Mouse (Mus musculus): Measurements from ENCODE around the gene Pafah1b3. TPM values are rescaled to one million over a fixed set of nuclear protein-coding genes. Genes with fewer than 3 reads are reported as not detected.
A peak's percentile ranks its signal among the peaks of the same experiment; 100 is the strongest.

Gene Pafah1b3
- polyA plus RNA-seq, 1 experiment = 62.9 TPM

DNA sequence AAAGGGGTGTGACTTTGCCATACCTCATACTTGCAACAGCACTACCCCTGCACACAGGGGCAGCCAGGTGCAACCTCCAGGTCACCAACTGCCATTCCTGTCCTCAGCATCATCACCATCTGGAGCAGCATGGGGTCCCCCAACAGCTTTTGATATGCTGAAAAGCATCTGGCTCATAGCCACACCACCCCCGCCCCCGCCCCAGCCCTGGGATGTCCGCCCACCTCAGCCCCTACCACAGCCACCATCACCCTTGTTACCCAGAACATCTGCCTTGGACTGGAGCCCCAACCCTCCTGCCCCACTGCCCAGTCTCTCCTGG, 5.9 kb upstream of the Pafah1b3 start:
- DNase-seq (ENCODE audit: low read depth in 1 of 2, low spot score in 2 of 2) = no peak
- TF ChIP-seq CTCF (IDR thresholded peaks at IDR 0.05; ENCODE audit: extremely low read depth, insufficient read depth, insufficient read length, insufficient replicate concordance) = no peak
- Histone ChIP-seq H3K4me1 (ENCODE audit: control insufficient read depth, insufficient read depth, insufficient read length) (peaks cover 6% of the 10 kb centered on the region), H3K36me3 (ENCODE audit: control insufficient read depth, insufficient read depth, low read length) (no peaks in the 10 kb centered on the region), H3K4me3 (ENCODE audit: extremely low read depth, insufficient read depth, insufficient read length) (no peak overlapping the region), H3K27me3 (ENCODE audit: control insufficient read depth, insufficient read depth, low read length) (peaks cover 10% of the 10 kb centered on the region; the same call in 1 of the 2 replicates), H3K27ac (ENCODE audit: insufficient read depth, low read length) (no peak overlapping the region)
- WGBS = 96% methylated on average over 3 of the region's 3 CpGs

DNA sequence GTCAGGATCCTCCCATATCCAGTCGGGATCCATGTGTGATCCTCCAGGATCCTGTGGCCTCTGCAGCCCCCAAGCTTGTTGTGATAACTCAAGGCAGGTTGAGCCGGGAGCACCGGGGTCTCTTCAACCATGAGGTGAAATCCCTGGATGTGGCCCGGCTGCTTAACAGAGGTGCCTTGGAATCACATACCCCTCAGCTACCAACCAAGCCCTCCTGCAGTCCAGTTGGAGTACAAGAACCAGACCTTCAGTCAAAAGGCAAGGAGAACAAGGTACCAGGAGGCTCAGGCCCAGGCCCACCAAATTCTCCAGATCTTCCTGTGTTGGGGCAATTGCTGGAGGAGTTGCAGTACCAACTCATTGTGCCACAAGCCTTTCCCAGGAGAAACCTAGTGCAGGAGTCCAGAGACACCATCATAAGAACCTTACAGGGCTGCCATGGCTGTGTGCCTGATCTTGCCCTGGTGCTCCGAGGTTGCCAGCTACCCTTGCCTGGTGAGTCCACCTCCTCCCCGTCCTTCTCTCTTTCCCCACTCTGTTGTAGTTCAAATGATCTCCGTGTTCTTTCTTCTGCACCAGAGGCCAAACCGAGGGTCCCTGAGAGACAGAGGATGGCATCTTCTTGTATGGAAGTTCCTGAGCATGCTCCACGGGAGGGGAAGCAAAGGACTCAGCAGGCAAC, 5.4 kb upstream of the Pafah1b3 start:
- Histone ChIP-seq H3K36me3 (ENCODE audit: control insufficient read depth, insufficient read depth, low read length) (no peaks in the 10 kb centered on the region), H3K27me3 (ENCODE audit: control insufficient read depth, insufficient read depth, low read length) (peaks cover 10% of the 10 kb centered on the region; the same call in 1 of the 2 replicates), H3K4me1 (ENCODE audit: control insufficient read depth, insufficient read depth, insufficient read length) (peaks cover 7% of the 10 kb centered on the region), H3K4me3 (ENCODE audit: extremely low read depth, insufficient read depth, insufficient read length) (no peak overlapping the region), H3K27ac (ENCODE audit: insufficient read depth, low read length) (no peak overlapping the region)
- no peak for TF ChIP-seq POLR2A (IDR thresholded peaks at IDR 0.05; ENCODE audit: low read depth, low read length)
- no peak for TF ChIP-seq CTCF (IDR thresholded peaks at IDR 0.05; ENCODE audit: extremely low read depth, insufficient read depth, insufficient read length, insufficient replicate concordance)
- DNase-seq (ENCODE audit: low read depth in 1 of 2, low spot score in 2 of 2) = no peak
- WGBS = 72% methylated on average over 9 of the region's 9 CpGs

DNA sequence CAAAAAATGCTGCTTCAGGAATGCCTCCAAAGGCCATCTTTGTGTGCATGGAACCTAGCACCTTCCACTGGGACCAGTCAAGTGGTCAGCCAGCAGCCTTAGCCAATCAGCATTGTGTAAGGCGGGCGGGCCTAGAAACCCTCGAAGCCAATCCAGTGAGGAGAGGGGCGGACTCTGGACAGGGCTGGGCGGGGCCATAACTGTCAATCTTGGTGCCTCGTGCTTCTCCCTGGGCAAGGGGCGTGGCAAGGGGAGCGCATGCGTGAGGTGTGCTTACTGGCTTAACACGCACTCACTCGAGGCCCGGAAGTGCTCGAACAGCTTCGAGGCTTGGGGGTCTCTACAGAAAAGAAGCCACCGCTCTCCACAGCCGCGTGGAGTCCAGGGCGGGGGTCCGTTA, 3.3 kb upstream of the Pafah1b3 start, which contains the start of gene Prr19:
TSS of gene Prr19 (plus strand) at position 349 of the 400 bp plus-strand sequence.
- Histone ChIP-seq H3K27me3 (ENCODE audit: control insufficient read depth, insufficient read depth, low read length) (peaks cover 6% of the 10 kb centered on the region; the same call in 1 of the 2 replicates), H3K27ac (ENCODE audit: insufficient read depth, low read length) (no peak within 1 kb of the TSS), H3K36me3 (ENCODE audit: control insufficient read depth, insufficient read depth, low read length) (no peaks in the 10 kb centered on the region), H3K4me1 (ENCODE audit: control insufficient read depth, insufficient read depth, insufficient read length) (peaks cover 10% of the 10 kb centered on the region), H3K4me3 (ENCODE audit: extremely low read depth, insufficient read depth, insufficient read length) (no peak within 1 kb of the TSS)
- no peak for TF ChIP-seq POLR2A (IDR thresholded peaks at IDR 0.05; ENCODE audit: low read depth, low read length)
- TF ChIP-seq CTCF (IDR thresholded peaks at IDR 0.05; ENCODE audit: extremely low read depth, insufficient read depth, insufficient read length, insufficient replicate concordance) = no peak
- WGBS = 79% methylated on average over 19 of the region's 19 CpGs
- no peak for DNase-seq (ENCODE audit: low read depth in 1 of 2, low spot score in 2 of 2)

DNA sequence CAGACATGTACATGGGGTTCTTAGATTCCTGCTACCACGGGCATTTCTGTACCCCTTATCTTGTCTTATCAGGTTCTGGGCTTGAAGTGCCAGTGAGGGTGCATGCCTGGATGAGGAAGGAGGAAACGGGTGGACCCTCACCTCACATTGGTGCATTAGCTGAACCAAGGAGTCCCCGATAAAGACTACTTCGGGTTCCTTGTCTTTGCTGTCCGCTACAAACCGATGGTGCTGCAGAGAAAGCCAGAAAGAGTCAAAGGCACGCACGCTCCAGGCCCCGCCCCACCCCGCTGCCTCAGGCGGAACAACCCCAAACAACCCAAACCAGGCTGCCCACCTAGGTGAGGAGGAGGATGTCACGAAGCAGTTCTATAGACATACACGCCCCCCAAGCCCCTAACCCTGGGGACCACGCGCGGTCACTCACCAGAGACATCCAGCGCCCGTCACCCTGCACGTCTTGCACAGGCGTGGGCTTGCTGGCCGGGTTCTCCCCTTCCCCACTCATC, 787 bp downstream of the Pafah1b3 start:
- no peak for TF ChIP-seq POLR2A (IDR thresholded peaks at IDR 0.05; ENCODE audit: low read depth, low read length)
- no peak for TF ChIP-seq CTCF (IDR thresholded peaks at IDR 0.05; ENCODE audit: extremely low read depth, insufficient read depth, insufficient read length, insufficient replicate concordance)
- peaks cover 13% of the 10 kb centered on the region for H3K36me3 ChIP-seq (ENCODE audit: control insufficient read depth, insufficient read depth, low read length)
- 2% methylated on average over 21 of the region's 21 CpGs for WGBS
- H3K4me1 ChIP-seq (ENCODE audit: control insufficient read depth, insufficient read depth, insufficient read length) = peaks cover 9% of the 10 kb centered on the region
- H3K27ac ChIP-seq (ENCODE audit: insufficient read depth, low read length) = peak overlapping the region; percentile 86
- H3K4me3 ChIP-seq (ENCODE audit: extremely low read depth, insufficient read depth, insufficient read length) = peak overlapping the region; percentile 71
- no peaks in the 10 kb centered on the region for H3K27me3 ChIP-seq (ENCODE audit: control insufficient read depth, insufficient read depth, low read length)
- peak in 1 of 2 experiments; percentile 51 for DNase-seq (ENCODE audit: low read depth in 1 of 2, low spot score in 2 of 2)

DNA sequence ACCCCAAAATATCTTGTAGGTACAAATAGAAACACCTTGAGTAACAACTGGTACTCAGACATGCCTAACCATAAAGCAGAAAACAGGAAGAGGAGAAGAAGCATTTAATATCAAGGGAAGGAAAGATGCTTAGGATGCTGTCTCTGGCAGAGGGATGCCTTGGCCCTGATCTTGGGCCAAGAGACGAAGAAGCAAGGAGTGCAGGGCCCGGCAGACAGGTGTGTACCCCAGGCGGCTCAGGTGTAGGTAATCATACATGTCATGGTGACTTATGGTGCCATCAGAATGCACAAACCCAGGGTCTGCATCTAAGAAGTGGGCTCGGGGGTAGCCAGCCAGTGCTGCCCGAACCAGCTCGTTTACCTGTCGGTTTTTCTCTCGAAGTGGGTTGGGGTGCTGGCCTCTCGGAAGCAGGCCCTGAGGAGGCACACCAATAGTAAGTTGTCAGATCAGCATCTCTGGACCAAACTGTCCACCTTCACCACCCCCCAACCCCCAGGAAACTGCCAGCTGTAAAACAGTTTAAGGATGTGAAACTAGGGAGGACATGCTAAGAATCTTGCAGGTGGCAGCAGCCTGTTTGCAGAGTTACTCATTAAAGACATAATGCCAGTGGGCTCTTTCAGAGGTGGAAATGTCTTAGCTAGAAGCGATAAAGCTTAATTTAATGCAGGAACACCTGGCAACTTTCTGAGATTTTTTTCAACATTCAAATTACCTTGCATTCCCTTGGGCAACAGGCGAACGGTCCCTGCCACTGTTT, 2.6 kb downstream of the Pafah1b3 start:
- DNase-seq (ENCODE audit: low read depth in 1 of 2, low spot score in 2 of 2) = no peak
- peaks cover 28% of the 10 kb centered on the region for H3K36me3 ChIP-seq (ENCODE audit: control insufficient read depth, insufficient read depth, low read length)
- TF ChIP-seq POLR2A (IDR thresholded peaks at IDR 0.05; ENCODE audit: low read depth, low read length) = no peak
- TF ChIP-seq CTCF (IDR thresholded peaks at IDR 0.05; ENCODE audit: extremely low read depth, insufficient read depth, insufficient read length, insufficient replicate concordance) = no peak
- H3K4me3 ChIP-seq (ENCODE audit: extremely low read depth, insufficient read depth, insufficient read length) = no peak overlapping the region
- whole genome bisulfite sequencing = 62% methylated on average over 12 of the region's 12 CpGs
- peak overlapping the region; percentile 61 for H3K27ac ChIP-seq (ENCODE audit: insufficient read depth, low read length)
- H3K4me1 ChIP-seq (ENCODE audit: control insufficient read depth, insufficient read depth, insufficient read length) = peaks cover 9% of the 10 kb centered on the region
- no peaks in the 10 kb centered on the region for H3K27me3 ChIP-seq (ENCODE audit: control insufficient read depth, insufficient read depth, low read length)

DNA sequence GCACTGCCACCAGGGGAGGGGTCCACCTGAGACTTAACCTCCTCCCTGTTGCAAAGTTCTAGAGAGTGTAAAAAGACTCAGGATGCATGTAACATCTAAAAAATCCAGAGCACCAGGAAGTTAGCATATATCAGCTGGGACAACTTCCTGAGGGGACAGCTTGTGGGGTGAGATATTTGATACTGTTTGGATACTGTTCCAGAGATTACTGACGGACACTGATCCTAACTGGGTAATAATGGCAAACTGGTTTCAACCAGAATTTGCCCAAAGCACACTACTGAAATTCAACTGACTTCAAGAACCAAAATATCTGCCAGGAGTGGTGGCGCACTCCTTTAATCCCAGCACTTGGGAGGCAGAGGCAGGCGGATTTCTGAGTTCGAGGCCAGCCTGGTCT, 3.3 kb downstream of the Pafah1b3 start:
- H3K36me3 ChIP-seq (ENCODE audit: control insufficient read depth, insufficient read depth, low read length) = peaks cover 33% of the 10 kb centered on the region
- WGBS = 89% methylated on average over 4 of the region's 4 CpGs
- TF ChIP-seq POLR2A (IDR thresholded peaks at IDR 0.05; ENCODE audit: low read depth, low read length) (no peak), CTCF (IDR thresholded peaks at IDR 0.05; ENCODE audit: extremely low read depth, insufficient read depth, insufficient read length, insufficient replicate concordance) (no peak)
- H3K27ac ChIP-seq (ENCODE audit: insufficient read depth, low read length) = no peak overlapping the region
- no peak overlapping the region for H3K4me3 ChIP-seq (ENCODE audit: extremely low read depth, insufficient read depth, insufficient read length)
- no peak for DNase-seq (ENCODE audit: low read depth in 1 of 2, low spot score in 2 of 2)
- H3K4me1 ChIP-seq (ENCODE audit: control insufficient read depth, insufficient read depth, insufficient read length) = peaks cover 9% of the 10 kb centered on the region
- no peaks in the 10 kb centered on the region for H3K27me3 ChIP-seq (ENCODE audit: control insufficient read depth, insufficient read depth, low read length)

All from spleen, adult 2 months (tissue).